Mouse (Mus musculus): ENCODE data around the gene Aggf1. TPM values are rescaled to one million over a fixed set of nuclear protein-coding genes. Genes with fewer than 3 reads are reported as not detected.
A peak's percentile ranks its signal among the peaks of the same experiment; 100 is the strongest.

Gene Aggf1
- polyA plus RNA-seq, 1 experiment from 2014 or later: 37.1 TPM

GRCm38 (mm10) chr13:95327345-95327741 lies 47.8 kb downstream of the Aggf1 start:
- H3K27me3 ChIP-seq: no peaks in the 10 kb centered on the region
- no peaks in the 10 kb centered on the region for H3K9me3 ChIP-seq
- H3K4me1 ChIP-seq (replicated peaks): peaks cover 43% of the 10 kb centered on the region
- peak overlapping the region; percentile 77 for H3K4me2 ChIP-seq
- 2% methylated on average over 5 of the region's 5 CpGs for WGBS
- H3K9ac ChIP-seq: peak overlapping the region; percentile 98
- H3K4me3 ChIP-seq: peak overlapping the region; percentile 84
- peak; percentile 12; the same call in 1 of the 2 replicates for ATAC-seq (ENCODE audit: low read depth)
- H3K36me3 ChIP-seq: no peaks in the 10 kb centered on the region
- peak overlapping the region; percentile 96 for H3K27ac ChIP-seq (replicated peaks)

GRCm38 (mm10) chr13:95326611-95327344 lies 48.4 kb downstream of the Aggf1 start:
- peak overlapping the region; percentile 96 for H3K27ac ChIP-seq (replicated peaks)
- H3K4me3 ChIP-seq: peak overlapping the region; percentile 84
- no peaks in the 10 kb centered on the region for H3K9me3 ChIP-seq
- peak overlapping the region; percentile 77 for H3K4me2 ChIP-seq
- no peak for ATAC-seq (ENCODE audit: low read depth)
- H3K9ac ChIP-seq: peak overlapping the region; percentile 98
- 5% methylated on average over 21 of the region's 21 CpGs for WGBS
- H3K27me3 ChIP-seq: no peaks in the 10 kb centered on the region
- H3K36me3 ChIP-seq: no peaks in the 10 kb centered on the region
- peaks cover 37% of the 10 kb centered on the region for H3K4me1 ChIP-seq (replicated peaks)

- peak overlapping the region; percentile 98 for H3K9ac ChIP-seq
- ATAC-seq (ENCODE audit: low read depth): no peak
- peaks cover 37% of the 10 kb centered on the region for H3K4me1 ChIP-seq (replicated peaks)
- H3K27ac ChIP-seq (replicated peaks): peak overlapping the region; percentile 96
- H3K27me3 ChIP-seq: no peaks in the 10 kb centered on the region
- H3K9me3 ChIP-seq: no peaks in the 10 kb centered on the region
- peak overlapping the region; percentile 84 for H3K4me3 ChIP-seq
- WGBS: 20% methylated on average over 5 of the region's 5 CpGs
- peak overlapping the region; percentile 77 for H3K4me2 ChIP-seq
- H3K36me3 ChIP-seq: no peaks in the 10 kb centered on the region
Measured at GRCm38 (mm10) chr13:95325907-95326550, 49.1 kb downstream of the Aggf1 start.

- H3K4me1 ChIP-seq (replicated peaks): peaks cover 37% of the 10 kb centered on the region
- peak overlapping the region; percentile 98 for H3K9ac ChIP-seq
- peak; percentile 64 for ATAC-seq (ENCODE audit: low read depth)
- H3K9me3 ChIP-seq: no peaks in the 10 kb centered on the region
- peak overlapping the region; percentile 77 for H3K4me2 ChIP-seq
- WGBS: under 1% methylated on average over 59 of the region's 63 CpGs
- no peaks in the 10 kb centered on the region for H3K27me3 ChIP-seq
- peak overlapping the region; percentile 84 for H3K4me3 ChIP-seq
- H3K27ac ChIP-seq (replicated peaks): peak overlapping the region; percentile 96
- no peaks in the 10 kb centered on the region for H3K36me3 ChIP-seq
Measured at GRCm38 (mm10) chr13:95325080-95325906, 49.9 kb downstream of the Aggf1 start.

GRCm38 (mm10) chr13:95324626-95325079 lies 50.5 kb downstream of the Aggf1 start:
- peak overlapping the region; percentile 96 for H3K27ac ChIP-seq (replicated peaks)
- under 1% methylated on average over 22 of the region's 22 CpGs for WGBS
- no peaks in the 10 kb centered on the region for H3K36me3 ChIP-seq
- peak overlapping the region; percentile 77 for H3K4me2 ChIP-seq
- H3K9ac ChIP-seq: peak overlapping the region; percentile 98
- no peaks in the 10 kb centered on the region for H3K9me3 ChIP-seq
- H3K4me1 ChIP-seq (replicated peaks): peaks cover 37% of the 10 kb centered on the region
- peak; percentile 52 for ATAC-seq (ENCODE audit: low read depth)
- H3K4me3 ChIP-seq: peak overlapping the region; percentile 84
- no peaks in the 10 kb centered on the region for H3K27me3 ChIP-seq

- WGBS: 25% methylated on average over 15 of the region's 15 CpGs
- peak; percentile 71 for ATAC-seq (ENCODE audit: low read depth)
- peaks cover 36% of the 10 kb centered on the region for H3K4me1 ChIP-seq (replicated peaks)
- no peaks in the 10 kb centered on the region for H3K9me3 ChIP-seq
- peak overlapping the region; percentile 84 for H3K4me3 ChIP-seq
- peak overlapping the region; percentile 98 for H3K9ac ChIP-seq
- peak overlapping the region; percentile 96 for H3K27ac ChIP-seq (replicated peaks)
- peak overlapping the region; percentile 77 for H3K4me2 ChIP-seq
- H3K36me3 ChIP-seq: no peaks in the 10 kb centered on the region
- no peaks in the 10 kb centered on the region for H3K27me3 ChIP-seq
Measured at GRCm38 (mm10) chr13:95323950-95324625, 51.1 kb downstream of the Aggf1 start.

GRCm38 (mm10) chr13:95323400-95323799 lies 51.8 kb downstream of the Aggf1 start, which contains the start of gene Zbed3:
Gene Zbed3 (plus strand): TSS chr13:95323612.
- Histone ChIP-seq H3K27ac (replicated peaks) (peak within 1 kb of the TSS; percentile 96), H3K36me3 (no peaks in the 10 kb centered on the region), H3K4me2 (peak within 1 kb of the TSS; percentile 77), H3K4me3 (peak within 1 kb of the TSS; percentile 84), H3K9me3 (no peaks in the 10 kb centered on the region), H3K27me3 (no peaks in the 10 kb centered on the region), H3K9ac (peak within 1 kb of the TSS; percentile 98), H3K4me1 (replicated peaks) (peaks cover 29% of the 10 kb centered on the region)
- 95% methylated on average over 6 of the region's 6 CpGs for WGBS
- ATAC-seq (ENCODE audit: low read depth): no peak

- H3K4me1 ChIP-seq (replicated peaks): no peaks in the 10 kb centered on the region
- no peaks in the 10 kb centered on the region for H3K9me3 ChIP-seq
- H3K36me3 ChIP-seq: no peaks in the 10 kb centered on the region
- no peak overlapping the region for H3K4me3 ChIP-seq
- no peak for ATAC-seq (ENCODE audit: low read depth)
- H3K27ac ChIP-seq (replicated peaks): no peak overlapping the region
- no peak overlapping the region for H3K4me2 ChIP-seq
- WGBS: 21% methylated on average over 4 of the region's 4 CpGs
- H3K27me3 ChIP-seq: no peaks in the 10 kb centered on the region
- no peak overlapping the region for H3K9ac ChIP-seq
Measured at GRCm38 (mm10) chr13:95320451-95320850, 54.7 kb downstream of the Aggf1 start.

- H3K36me3 ChIP-seq: no peaks in the 10 kb centered on the region
- H3K27ac ChIP-seq (replicated peaks): no peak overlapping the region
- WGBS: 77% methylated on average over 6 of the region's 6 CpGs
- no peak overlapping the region for H3K4me2 ChIP-seq
- H3K9ac ChIP-seq: no peak overlapping the region
- H3K4me1 ChIP-seq (replicated peaks): no peaks in the 10 kb centered on the region
- no peaks in the 10 kb centered on the region for H3K9me3 ChIP-seq
- no peak for ATAC-seq (ENCODE audit: low read depth)
- no peak overlapping the region for H3K4me3 ChIP-seq
- H3K27me3 ChIP-seq: no peaks in the 10 kb centered on the region
Measured at GRCm38 (mm10) chr13:95319153-95319552, 56.0 kb downstream of the Aggf1 start.

- no peaks in the 10 kb centered on the region for H3K4me1 ChIP-seq (replicated peaks)
- no peak overlapping the region for H3K4me3 ChIP-seq
- WGBS: 63% methylated on average over 6 of the region's 6 CpGs
- H3K36me3 ChIP-seq: no peaks in the 10 kb centered on the region
- H3K9me3 ChIP-seq: no peaks in the 10 kb centered on the region
- H3K27me3 ChIP-seq: 0 out of 2 replicates have a peak, but pooled peaks cover 5% of the 10 kb centered on the region
- no peak overlapping the region for H3K9ac ChIP-seq
- no peak for ATAC-seq (ENCODE audit: low read depth)
- no peak overlapping the region for H3K27ac ChIP-seq (replicated peaks)
- H3K4me2 ChIP-seq: no peak overlapping the region
Measured at GRCm38 (mm10) chr13:95312016-95312415, 63.1 kb downstream of the Aggf1 start.

- H3K4me2 ChIP-seq: no peak overlapping the region
- no peaks in the 10 kb centered on the region for H3K9me3 ChIP-seq
- peaks cover 7% of the 10 kb centered on the region; the same call in 1 of the 2 replicates for H3K4me1 ChIP-seq (replicated peaks)
- no peaks in the 10 kb centered on the region for H3K27me3 ChIP-seq
- no peaks in the 10 kb centered on the region for H3K36me3 ChIP-seq
- no peak overlapping the region for H3K27ac ChIP-seq (replicated peaks)
- 82% methylated on average over 8 of the region's 8 CpGs for WGBS
- ATAC-seq (ENCODE audit: low read depth): no peak
- no peak overlapping the region for H3K9ac ChIP-seq
- no peak overlapping the region for H3K4me3 ChIP-seq
Measured at GRCm38 (mm10) chr13:95307100-95307655, 68.0 kb downstream of the Aggf1 start.
